Mouse (Mus musculus): ENCODE results near the gene Efna5. TPM values are rescaled to one million over a fixed set of nuclear protein-coding genes. Genes with fewer than 3 reads are reported as not detected.

The Efna5 gene
- polyA plus RNA-seq, 1 experiment from 2014 or later = 26.9 TPM

DNA sequence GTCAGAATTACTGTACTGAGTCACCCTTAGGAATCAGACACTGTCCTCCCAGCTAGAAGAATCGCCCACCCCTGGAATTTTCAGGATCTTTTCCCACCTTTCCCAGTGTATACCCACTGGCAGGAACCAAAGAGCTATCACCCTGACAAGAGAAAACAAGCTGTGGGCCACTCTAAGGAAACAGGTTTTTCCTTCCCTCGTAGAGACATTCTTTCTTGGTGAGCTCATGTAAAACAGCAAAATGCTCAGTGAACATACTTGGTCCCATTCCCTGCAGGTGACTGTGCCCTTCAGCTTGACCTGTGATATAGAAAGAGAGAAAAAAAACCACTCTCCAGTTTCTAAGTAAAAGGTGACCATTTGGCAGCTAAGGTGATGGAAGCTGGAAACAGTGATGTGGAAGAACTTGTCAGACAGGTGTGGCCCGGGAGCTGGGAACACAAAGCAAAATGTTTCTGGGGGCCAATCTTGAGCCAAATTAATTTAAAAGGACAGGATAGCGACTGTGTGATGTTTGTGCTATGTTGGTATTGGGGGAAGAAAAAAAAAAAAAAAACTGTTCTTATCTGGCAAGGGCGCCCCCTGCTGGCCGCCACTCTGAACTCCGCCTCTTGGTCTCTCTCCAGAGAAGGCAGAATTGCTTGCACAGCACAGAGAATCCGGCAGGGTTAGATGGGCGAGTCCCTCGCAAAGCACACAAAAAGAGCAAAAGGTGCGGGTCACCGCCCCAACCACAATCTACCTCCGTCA is 97.4 kb downstream of the Efna5 start:
- Histone ChIP-seq H3K4me2 (replicated peaks; ENCODE audit: low read depth, low read length) (peak overlapping the region; percentile 51), H3K36me3 (ENCODE audit: insufficient read depth, low read length) (no peaks in the 10 kb centered on the region), H3K27me3 (ENCODE audit: insufficient read depth, low read length) (no peaks in the 10 kb centered on the region), H3K27ac (ENCODE audit: low read length) (peak overlapping the region; percentile 57), H3K4me3 (ENCODE audit: low read length) (peak overlapping the region; percentile 42), H3K9ac (replicated peaks; ENCODE audit: low read length) (0 out of 2 replicates have a peak overlapping the region, but pooled peaks have one; percentile 1), H3K4me1 (ENCODE audit: insufficient read depth, low read length) (peaks cover 25% of the 10 kb centered on the region), H3K9me3 (ENCODE audit: low read length) (no peaks in the 10 kb centered on the region)
- 14% methylated on average over 13 of the region's 13 CpGs for WGBS
- peak; percentile 74 for ATAC-seq (ENCODE audit: low FRiP score, low TSS enrichment)

DNA sequence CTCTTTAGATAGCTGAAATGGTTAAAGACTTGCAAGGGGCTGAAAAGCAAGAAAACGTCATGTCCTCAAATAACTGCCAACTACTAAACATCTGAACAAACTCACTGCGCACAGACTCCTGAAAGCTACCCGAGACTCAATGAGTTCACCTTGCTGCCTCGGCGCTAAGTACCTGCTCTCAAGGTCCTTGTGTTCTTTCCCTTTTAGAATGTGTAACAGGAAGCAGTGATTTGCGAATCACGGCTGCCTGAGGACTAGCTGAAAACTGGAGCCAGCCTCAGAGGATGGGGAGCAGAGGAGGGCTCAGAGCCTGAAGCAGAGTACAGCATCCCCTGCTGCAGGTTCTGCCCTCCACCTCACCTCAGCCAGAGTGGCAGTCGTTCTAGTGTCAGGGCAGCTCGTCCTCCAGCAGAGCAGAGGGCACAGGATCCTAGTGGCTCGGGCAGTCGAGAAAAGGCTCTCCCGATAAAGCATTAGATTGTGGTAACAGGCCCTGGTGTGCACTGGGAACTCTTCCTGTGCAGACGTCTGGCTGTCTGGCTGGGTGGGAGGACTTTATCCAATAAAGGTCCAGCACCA is 98.2 kb downstream of the Efna5 start:
- Histone ChIP-seq H3K27ac (ENCODE audit: low read length) (no peak overlapping the region; the same call in 1 of the 2 replicates), H3K9ac (replicated peaks; ENCODE audit: low read length) (no peak overlapping the region), H3K9me3 (ENCODE audit: low read length) (no peaks in the 10 kb centered on the region), H3K4me1 (ENCODE audit: insufficient read depth, low read length) (peaks cover 25% of the 10 kb centered on the region), H3K4me2 (replicated peaks; ENCODE audit: low read depth, low read length) (no peak overlapping the region), H3K4me3 (ENCODE audit: low read length) (no peak overlapping the region), H3K36me3 (ENCODE audit: insufficient read depth, low read length) (no peaks in the 10 kb centered on the region), H3K27me3 (ENCODE audit: insufficient read depth, low read length) (no peaks in the 10 kb centered on the region)
- ATAC-seq (ENCODE audit: low FRiP score, low TSS enrichment) = no peak
- 56% methylated on average over 13 of the region's 13 CpGs for WGBS

DNA sequence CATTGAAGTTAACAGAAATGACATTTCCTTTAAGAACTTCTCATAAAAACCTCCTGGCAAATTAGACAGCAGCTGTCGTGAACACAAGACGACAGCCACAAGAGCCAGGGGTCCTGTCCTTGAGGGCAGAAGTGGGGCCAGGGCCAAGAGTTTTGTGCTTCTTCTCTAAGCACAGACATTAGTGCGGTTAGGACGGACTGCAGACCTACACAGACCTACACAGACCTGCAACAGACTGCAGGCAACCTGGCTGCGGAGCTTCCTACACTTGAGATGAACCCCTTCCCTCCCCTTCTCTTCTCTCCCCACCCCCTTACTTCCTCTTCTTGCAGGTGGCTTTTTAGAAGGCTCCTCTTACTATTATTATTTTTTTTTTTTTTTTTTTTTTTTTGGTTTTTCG is 100.0 kb downstream of the Efna5 start:
- Histone ChIP-seq H3K27me3 (ENCODE audit: insufficient read depth, low read length) (no peaks in the 10 kb centered on the region), H3K27ac (ENCODE audit: low read length) (no peak overlapping the region), H3K4me3 (ENCODE audit: low read length) (no peak overlapping the region), H3K4me2 (replicated peaks; ENCODE audit: low read depth, low read length) (no peak overlapping the region), H3K36me3 (ENCODE audit: insufficient read depth, low read length) (no peaks in the 10 kb centered on the region), H3K9me3 (ENCODE audit: low read length) (no peaks in the 10 kb centered on the region), H3K4me1 (ENCODE audit: insufficient read depth, low read length) (peaks cover 25% of the 10 kb centered on the region), H3K9ac (replicated peaks; ENCODE audit: low read length) (no peak overlapping the region)
- 67% methylated on average over 6 of the region's 6 CpGs for WGBS
- no peak for ATAC-seq (ENCODE audit: low FRiP score, low TSS enrichment)

DNA sequence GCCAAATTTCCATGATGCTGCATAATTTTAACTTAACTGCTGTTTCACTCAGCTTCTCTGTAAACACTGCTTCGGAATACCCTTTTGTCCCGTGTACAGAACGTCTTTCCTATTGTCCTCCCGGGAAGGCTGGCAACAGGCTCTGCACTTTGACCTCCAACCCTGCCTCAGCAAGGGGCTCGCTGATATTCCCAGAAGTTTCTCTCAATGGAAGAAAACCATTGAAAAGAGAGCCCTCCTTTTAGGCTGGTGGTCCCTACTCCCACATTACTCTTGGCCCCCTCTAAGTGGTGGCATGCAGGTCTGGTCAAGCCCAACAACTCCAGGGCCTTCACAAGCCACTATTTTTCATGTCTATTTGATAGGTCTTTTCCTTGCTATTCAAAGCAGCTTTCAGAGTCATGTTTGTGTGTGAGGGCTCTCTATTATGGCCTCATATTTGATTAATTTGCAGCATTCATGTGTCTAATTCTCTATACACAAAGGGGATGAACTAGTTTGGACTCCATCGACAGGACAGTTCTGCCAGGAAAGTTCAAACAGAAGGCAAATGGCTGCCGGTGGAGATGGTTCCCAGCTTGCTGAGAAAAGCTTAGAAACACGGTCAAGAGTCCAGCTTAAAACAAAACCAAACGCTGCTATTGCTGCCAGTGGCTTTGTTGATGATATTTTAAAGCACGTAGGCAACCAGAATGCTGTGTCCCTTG is 103.1 kb downstream of the Efna5 start:
- Histone ChIP-seq H3K4me1 (ENCODE audit: insufficient read depth, low read length) (peaks cover 15% of the 10 kb centered on the region), H3K27ac (ENCODE audit: low read length) (no peak overlapping the region), H3K9me3 (ENCODE audit: low read length) (no peaks in the 10 kb centered on the region), H3K36me3 (ENCODE audit: insufficient read depth, low read length) (no peaks in the 10 kb centered on the region), H3K4me3 (ENCODE audit: low read length) (no peak overlapping the region), H3K9ac (replicated peaks; ENCODE audit: low read length) (no peak overlapping the region), H3K27me3 (ENCODE audit: insufficient read depth, low read length) (no peaks in the 10 kb centered on the region), H3K4me2 (replicated peaks; ENCODE audit: low read depth, low read length) (no peak overlapping the region)
- 44% methylated on average over 10 of the region's 10 CpGs for WGBS
- no peak for ATAC-seq (ENCODE audit: low FRiP score, low TSS enrichment)

DNA sequence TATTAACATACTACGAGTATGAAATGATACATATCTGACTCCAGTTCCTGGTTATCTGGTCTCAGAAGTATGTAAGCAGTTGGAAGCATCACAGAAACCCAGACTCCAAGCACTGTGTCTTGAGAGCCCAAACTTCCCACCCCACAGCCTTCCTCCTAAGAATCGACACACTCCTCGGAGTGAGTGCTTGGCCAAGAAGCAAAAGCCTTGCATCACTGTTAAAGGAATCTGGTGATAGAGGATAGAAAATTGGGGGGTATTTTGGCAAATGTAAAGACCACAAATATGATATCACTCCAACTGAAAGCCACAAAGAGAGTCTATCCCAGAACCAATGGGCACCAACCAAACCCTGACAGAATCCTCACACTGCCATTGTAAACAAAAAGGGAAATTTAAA is 104.4 kb downstream of the Efna5 start:
- Histone ChIP-seq H3K9ac (replicated peaks; ENCODE audit: low read length) (no peak overlapping the region), H3K27ac (ENCODE audit: low read length) (no peak overlapping the region), H3K4me3 (ENCODE audit: low read length) (no peak overlapping the region), H3K27me3 (ENCODE audit: insufficient read depth, low read length) (no peaks in the 10 kb centered on the region), H3K36me3 (ENCODE audit: insufficient read depth, low read length) (no peaks in the 10 kb centered on the region), H3K4me1 (ENCODE audit: insufficient read depth, low read length) (peaks cover 15% of the 10 kb centered on the region), H3K9me3 (ENCODE audit: low read length) (no peaks in the 10 kb centered on the region), H3K4me2 (replicated peaks; ENCODE audit: low read depth, low read length) (no peak overlapping the region)
- WGBS = 74% methylated on average over 3 of the region's 3 CpGs
- ATAC-seq (ENCODE audit: low FRiP score, low TSS enrichment) = no peak

DNA sequence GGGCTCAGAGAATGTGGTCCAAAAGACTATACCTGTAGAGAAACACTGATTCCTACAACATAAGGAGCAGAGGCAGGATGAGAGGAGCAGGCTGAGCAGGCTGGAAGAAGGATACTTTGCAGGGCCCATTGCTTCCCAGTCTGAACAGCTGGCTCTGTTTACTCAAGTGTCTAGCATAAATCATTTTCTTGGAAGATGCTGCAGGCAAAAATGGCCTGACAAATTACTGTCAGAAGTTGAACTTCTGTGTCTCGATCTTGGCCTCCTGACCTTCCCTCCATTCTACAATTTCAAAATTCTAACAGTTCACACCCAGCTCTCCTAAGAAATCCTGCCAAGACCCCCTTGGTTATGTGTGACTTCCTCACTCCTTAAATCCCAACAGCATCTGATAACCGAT is 105.1 kb downstream of the Efna5 start:
- H3K9ac ChIP-seq (replicated peaks; ENCODE audit: low read length) = no peak overlapping the region
- WGBS = 19% methylated on average over 2 of the region's 2 CpGs
- no peak overlapping the region for H3K4me2 ChIP-seq (replicated peaks; ENCODE audit: low read depth, low read length)
- no peak overlapping the region for H3K4me3 ChIP-seq (ENCODE audit: low read length)
- H3K4me1 ChIP-seq (ENCODE audit: insufficient read depth, low read length) = peaks cover 15% of the 10 kb centered on the region
- no peak overlapping the region for H3K27ac ChIP-seq (ENCODE audit: low read length)
- peak; percentile 79; the same call in 1 of the 2 replicates for ATAC-seq (ENCODE audit: low FRiP score, low TSS enrichment)
- H3K27me3 ChIP-seq (ENCODE audit: insufficient read depth, low read length) = no peaks in the 10 kb centered on the region
- H3K36me3 ChIP-seq (ENCODE audit: insufficient read depth, low read length) = no peaks in the 10 kb centered on the region
- H3K9me3 ChIP-seq (ENCODE audit: low read length) = no peaks in the 10 kb centered on the region

DNA sequence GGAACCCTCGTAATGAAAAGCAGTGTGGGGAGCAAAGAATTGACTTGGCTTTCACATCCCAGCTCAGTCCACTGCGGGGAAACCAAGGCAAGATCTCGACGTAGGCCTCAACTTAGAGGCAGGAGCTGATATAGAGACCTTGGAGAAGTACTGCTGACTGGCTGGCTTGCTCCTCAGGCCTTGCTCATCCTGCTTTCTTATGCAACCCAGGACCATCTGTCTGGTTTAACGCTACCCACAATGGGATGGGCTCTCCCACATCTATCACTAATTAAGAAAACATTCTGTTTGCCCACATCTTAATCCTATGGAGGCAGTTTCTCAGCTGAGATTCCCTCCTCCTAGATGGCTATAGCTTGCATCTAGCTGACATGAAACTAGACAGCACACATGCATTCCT is 105.7 kb downstream of the Efna5 start:
- no peak overlapping the region for H3K4me3 ChIP-seq (ENCODE audit: low read length)
- no peaks in the 10 kb centered on the region for H3K9me3 ChIP-seq (ENCODE audit: low read length)
- peaks cover 15% of the 10 kb centered on the region for H3K4me1 ChIP-seq (ENCODE audit: insufficient read depth, low read length)
- no peaks in the 10 kb centered on the region for H3K36me3 ChIP-seq (ENCODE audit: insufficient read depth, low read length)
- H3K27me3 ChIP-seq (ENCODE audit: insufficient read depth, low read length) = no peaks in the 10 kb centered on the region
- ATAC-seq (ENCODE audit: low FRiP score, low TSS enrichment) = no peak
- H3K27ac ChIP-seq (ENCODE audit: low read length) = no peak overlapping the region
- H3K4me2 ChIP-seq (replicated peaks; ENCODE audit: low read depth, low read length) = no peak overlapping the region
- H3K9ac ChIP-seq (replicated peaks; ENCODE audit: low read length) = no peak overlapping the region
- 80% methylated on average over 5 of the region's 5 CpGs for WGBS

DNA sequence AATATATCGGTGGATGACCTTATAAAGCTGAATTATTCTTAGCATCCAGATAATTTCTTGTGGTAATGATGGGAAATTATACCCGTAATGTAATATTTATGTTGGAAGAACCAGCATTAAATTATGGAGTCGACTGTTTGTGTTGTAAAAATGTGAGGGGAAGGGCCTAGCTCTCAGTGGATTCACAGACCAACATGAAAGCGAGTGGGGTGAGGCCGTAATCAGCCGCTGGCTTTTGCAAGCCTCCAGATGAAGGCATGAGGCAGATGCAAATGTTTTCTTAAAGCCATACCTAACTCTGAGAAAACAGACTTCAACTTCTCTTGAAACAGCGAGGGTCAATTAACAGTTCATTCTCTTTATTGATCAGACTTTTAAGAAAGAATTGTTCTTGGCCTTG is 106.4 kb downstream of the Efna5 start:
- Histone ChIP-seq H3K27ac (ENCODE audit: low read length) (no peak overlapping the region), H3K4me2 (replicated peaks; ENCODE audit: low read depth, low read length) (no peak overlapping the region), H3K27me3 (ENCODE audit: insufficient read depth, low read length) (no peaks in the 10 kb centered on the region), H3K9me3 (ENCODE audit: low read length) (no peaks in the 10 kb centered on the region), H3K4me1 (ENCODE audit: insufficient read depth, low read length) (peaks cover 15% of the 10 kb centered on the region), H3K9ac (replicated peaks; ENCODE audit: low read length) (no peak overlapping the region), H3K4me3 (ENCODE audit: low read length) (no peak overlapping the region), H3K36me3 (ENCODE audit: insufficient read depth, low read length) (no peaks in the 10 kb centered on the region)
- no peak for ATAC-seq (ENCODE audit: low FRiP score, low TSS enrichment)
- 78% methylated on average over 7 of the region's 7 CpGs for WGBS

DNA sequence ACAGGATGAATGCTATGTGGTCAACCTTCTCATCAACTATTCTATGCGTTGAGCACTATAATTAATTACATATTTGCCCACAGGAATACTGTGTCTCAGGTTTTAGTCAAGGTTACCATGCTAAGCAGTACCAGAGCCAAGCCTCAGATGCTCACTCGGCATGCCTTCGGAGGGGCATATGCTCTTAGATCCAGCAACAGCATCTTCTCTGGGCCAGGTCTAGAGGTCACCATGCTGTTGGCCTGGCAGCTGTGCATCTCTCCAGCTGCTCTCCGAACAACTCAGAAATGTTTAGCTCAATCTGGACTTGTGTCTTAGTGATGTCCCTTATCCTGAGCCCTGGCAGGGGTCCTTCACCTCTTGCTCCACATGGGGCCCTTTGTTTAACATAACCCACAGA is 114.4 kb downstream of the Efna5 start:
- no peak overlapping the region for H3K4me3 ChIP-seq (ENCODE audit: low read length)

DNA sequence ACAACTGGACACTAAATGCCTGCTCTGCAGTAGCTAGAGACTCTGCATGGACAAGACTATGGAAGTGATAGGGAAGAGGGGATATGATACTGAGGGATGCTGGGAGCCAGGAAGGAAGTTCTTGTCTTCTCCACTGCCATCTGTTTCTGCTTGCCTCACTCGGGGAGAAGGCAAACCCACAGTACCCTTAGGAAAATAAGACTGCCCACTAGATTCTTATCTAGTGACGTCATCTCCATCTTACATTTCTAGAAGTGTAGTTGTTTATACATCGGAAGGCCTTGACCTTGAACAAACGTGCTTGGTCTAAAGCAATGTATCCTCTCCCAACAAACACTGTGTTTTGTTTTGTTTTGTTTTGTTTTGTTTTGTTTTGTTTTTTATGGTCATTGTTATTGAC is 116.0 kb downstream of the Efna5 start:
- H3K27ac ChIP-seq (ENCODE audit: low read length) = no peak overlapping the region
- no peak for ATAC-seq (ENCODE audit: low FRiP score, low TSS enrichment)
- no peaks in the 10 kb centered on the region for H3K27me3 ChIP-seq (ENCODE audit: insufficient read depth, low read length)
- no peak overlapping the region for H3K4me2 ChIP-seq (replicated peaks; ENCODE audit: low read depth, low read length)
- no peak overlapping the region for H3K4me3 ChIP-seq (ENCODE audit: low read length)
- H3K9me3 ChIP-seq (ENCODE audit: low read length) = no peaks in the 10 kb centered on the region
- WGBS = 54% methylated on average over 4 of the region's 4 CpGs
- H3K9ac ChIP-seq (replicated peaks; ENCODE audit: low read length) = no peak overlapping the region
- no peaks in the 10 kb centered on the region for H3K36me3 ChIP-seq (ENCODE audit: insufficient read depth, low read length)
- H3K4me1 ChIP-seq (ENCODE audit: insufficient read depth, low read length) = no peaks in the 10 kb centered on the region

More for the DNA sequence above, 114.4 kb downstream of the Efna5 start:
- Histone ChIP-seq H3K27ac (ENCODE audit: low read length) (no peak overlapping the region), H3K9ac (replicated peaks; ENCODE audit: low read length) (no peak overlapping the region), H3K4me1 (ENCODE audit: insufficient read depth, low read length) (no peaks in the 10 kb centered on the region), H3K36me3 (ENCODE audit: insufficient read depth, low read length) (no peaks in the 10 kb centered on the region), H3K27me3 (ENCODE audit: insufficient read depth, low read length) (no peaks in the 10 kb centered on the region), H3K4me2 (replicated peaks; ENCODE audit: low read depth, low read length) (no peak overlapping the region), H3K9me3 (ENCODE audit: low read length) (no peaks in the 10 kb centered on the region)
- no peak for ATAC-seq (ENCODE audit: low FRiP score, low TSS enrichment)
- WGBS = 65% methylated on average over 4 of the region's 4 CpGs

All from kidney, embryonic 16.5 days (tissue).